Mouse (Mus musculus) CD8-positive naive resting alpha-beta T cell, adult 2 months (primary cell): ENCODE measurements around the gene Tmem242.
A peak's percentile ranks its signal among the peaks of the same experiment; 100 is the strongest.

Source experiments
- DNase-seq, 2 experiments: peaks; one replicate each; pipeline ENCODE4 v3.0.0; 2022; ENCODE audit warnings: low read depth in 2 of 2, low spot score in 2 of 2

The Tmem242 gene

GRCm38 (mm10) chr17:5418545-5418944 lies 21.5 kb downstream of the Tmem242 start, which contains the start of gene Ldhal6b:
Gene Ldhal6b (minus strand): TSS chr17:5418767.
- DNase-seq = no peak

DNA sequence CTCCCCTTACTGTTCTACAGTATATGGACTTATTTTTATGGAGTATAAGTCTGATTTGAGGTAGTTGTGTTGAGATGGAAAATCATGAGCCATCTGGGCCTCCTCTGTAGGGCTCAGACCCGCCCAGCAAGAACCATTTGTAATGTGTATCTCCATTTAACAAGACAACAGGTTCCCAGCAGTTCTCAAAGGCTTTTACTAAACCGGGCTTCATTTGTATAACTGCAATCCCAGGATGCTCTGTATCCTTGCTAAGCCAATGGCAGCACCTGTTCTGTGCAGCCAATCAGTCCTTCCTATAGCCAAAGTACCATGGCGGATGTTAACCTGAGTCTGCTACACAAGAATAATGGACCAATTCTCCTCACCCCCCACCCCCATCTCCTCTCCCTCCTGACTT lies 23.5 kb downstream of the Tmem242 start:
- no peak for DNase-seq

DNA sequence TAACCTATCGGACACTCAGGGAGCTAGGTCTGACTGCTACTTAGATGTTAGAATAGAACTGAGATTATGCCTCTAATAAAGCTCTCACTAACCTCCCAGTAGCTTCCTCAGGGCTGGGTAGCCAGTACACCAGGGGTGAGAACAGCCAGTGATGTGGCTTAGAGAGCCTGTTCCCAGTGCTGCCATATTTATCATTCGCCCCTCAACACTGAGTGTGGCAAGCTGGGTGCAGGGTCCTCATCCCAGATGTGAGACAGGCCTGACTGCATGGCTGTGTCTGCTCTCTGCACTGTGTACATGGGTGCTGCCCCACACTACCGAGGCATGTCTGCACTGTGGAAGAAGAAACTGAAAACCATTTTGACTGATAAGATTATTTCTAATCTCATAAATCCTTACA lies 26.0 kb downstream of the Tmem242 start:
- no peak for DNase-seq

DNA sequence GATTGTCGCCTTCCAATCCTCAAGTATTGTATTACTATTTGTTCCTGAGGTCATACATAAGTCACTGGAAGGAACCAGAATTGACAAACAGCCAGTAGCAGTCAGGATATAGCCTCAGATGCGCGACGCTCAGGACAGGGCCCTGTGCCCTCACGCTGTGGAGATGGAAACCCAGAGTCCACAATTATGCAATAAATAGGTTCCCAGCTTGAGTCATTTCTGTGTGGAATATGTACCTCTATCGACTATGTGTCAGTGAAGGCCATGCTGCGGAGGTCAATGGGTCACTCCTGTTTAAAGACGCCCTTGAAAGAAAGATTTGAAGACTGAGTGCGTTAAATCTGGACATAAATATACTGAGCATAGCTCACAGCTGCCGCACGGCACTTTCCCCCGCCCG lies 26.7 kb downstream of the Tmem242 start:
- DNase-seq = no peak

- DNase-seq = no peak
These were observed 27.3 kb downstream of the Tmem242 start for GRCm38 (mm10) chr17:5412740-5413139.

GRCm38 (mm10) chr17:5412301-5412700 lies 27.8 kb downstream of the Tmem242 start:
- no peak for DNase-seq

DNA sequence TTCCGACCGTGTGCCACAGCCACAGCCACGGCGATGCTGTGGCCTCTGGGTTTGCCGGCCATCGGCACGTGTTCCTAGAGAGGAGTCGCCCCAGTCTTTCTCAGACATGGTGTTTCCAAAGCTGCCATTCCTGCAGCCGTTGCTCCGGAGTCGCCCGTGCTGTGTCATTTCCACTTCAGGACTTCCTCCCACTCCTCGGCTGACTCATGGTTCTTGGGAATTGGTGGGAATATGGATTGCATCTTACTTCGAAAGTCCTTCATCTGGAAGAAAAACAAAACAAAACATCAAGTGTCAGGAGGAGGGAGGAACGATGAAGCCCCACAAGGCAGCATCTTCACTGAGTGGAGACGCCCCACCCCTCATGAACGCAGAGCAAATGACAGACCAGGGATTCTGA lies 28.9 kb downstream of the Tmem242 start:
- DNase-seq = no peak

- DNase-seq = no peak
These were observed 29.7 kb downstream of the Tmem242 start for GRCm38 (mm10) chr17:5410336-5410735.

- no peak for DNase-seq
These were observed 33.0 kb downstream of the Tmem242 start for GRCm38 (mm10) chr17:5407030-5407429.

DNA sequence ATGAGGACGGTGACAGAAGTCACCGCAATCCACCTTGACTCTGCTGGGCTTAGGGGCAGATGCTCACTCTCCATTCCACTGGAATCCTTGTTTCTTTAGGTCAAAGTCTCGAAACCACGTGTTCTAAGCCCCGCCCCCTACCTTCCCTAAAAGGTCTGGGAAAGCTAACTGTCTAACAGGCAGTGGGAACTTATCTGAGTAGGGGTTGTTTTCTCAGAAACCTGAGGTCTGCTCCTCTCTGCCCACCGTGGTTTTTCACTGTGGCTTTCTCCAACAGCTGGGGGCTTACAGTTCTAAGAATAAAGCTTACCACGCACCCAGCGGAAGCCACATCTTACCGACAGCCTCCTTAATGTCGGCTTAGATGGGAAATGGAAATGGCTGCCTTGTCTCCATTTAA lies 33.5 kb downstream of the Tmem242 start:
- DNase-seq = peak; percentile 16 to 50

DNA sequence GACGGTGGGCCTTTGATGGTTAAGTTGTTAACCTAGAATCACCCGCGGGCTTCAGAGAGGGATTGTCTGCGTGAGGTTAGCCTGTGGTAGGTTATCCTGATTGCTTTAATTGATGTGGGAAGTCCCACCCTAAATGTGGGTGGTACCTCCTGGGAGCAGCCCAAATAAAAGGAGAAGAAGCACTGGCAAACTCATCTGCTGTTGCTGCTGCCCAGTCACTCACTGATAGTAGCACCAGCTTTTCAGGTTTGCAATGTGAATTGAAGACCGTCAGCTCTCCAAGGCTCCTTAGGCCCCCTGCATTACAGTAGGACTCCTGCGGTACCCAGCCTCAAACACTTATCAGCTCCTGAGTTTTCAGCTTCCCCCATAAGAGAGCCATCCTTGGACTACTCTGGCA lies 36.2 kb downstream of the Tmem242 start:
- no peak for DNase-seq

DNA sequence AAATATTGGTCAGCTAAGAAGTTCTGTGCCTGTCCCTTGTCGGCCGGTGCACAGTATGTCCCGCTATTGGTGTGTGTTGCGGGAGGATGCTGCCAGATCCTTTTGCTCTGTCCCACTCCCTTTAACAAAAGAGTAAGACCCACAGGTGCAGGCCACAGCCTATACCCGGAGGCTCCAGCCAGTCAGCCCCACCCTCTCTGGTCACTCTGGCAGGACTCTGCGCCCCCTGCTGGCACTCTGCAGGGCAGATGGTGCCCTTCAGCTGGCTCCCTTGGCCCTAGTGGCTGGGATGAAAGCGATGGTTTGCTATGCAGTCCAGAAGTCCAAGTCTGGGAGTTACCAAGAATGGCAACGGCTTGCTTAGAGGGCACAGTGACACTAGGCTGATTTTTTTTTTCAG lies 37.4 kb downstream of the Tmem242 start:
- DNase-seq = peak; percentile 8 to 17

DNA sequence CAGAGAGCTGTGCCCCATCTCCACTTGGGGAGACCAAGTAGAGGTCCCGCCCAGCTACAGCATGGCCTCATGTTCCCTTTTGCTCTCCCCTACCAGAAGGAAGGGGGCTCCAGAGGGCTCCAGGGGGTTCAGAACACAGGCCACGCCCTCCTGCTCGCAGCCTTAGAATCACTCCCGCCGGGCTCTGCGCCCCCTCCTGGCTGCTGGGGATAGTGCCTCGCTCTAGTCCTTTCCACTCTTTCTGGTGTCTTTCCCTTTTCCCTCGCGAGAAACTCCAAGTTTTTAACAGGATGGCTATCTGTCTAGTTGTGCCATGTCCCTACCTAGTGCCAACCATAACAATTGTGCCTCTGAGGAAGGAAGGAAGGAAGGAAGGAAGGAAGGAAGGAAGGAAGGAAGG lies 38.0 kb downstream of the Tmem242 start:
- peak; percentile 52 to 65 for DNase-seq

- no peak for DNase-seq
These were observed 38.8 kb downstream of the Tmem242 start for GRCm38 (mm10) chr17:5401288-5401687.

GRCm38 (mm10) chr17:5400435-5401090 lies 39.5 kb downstream of the Tmem242 start:
- no peak for DNase-seq

DNA sequence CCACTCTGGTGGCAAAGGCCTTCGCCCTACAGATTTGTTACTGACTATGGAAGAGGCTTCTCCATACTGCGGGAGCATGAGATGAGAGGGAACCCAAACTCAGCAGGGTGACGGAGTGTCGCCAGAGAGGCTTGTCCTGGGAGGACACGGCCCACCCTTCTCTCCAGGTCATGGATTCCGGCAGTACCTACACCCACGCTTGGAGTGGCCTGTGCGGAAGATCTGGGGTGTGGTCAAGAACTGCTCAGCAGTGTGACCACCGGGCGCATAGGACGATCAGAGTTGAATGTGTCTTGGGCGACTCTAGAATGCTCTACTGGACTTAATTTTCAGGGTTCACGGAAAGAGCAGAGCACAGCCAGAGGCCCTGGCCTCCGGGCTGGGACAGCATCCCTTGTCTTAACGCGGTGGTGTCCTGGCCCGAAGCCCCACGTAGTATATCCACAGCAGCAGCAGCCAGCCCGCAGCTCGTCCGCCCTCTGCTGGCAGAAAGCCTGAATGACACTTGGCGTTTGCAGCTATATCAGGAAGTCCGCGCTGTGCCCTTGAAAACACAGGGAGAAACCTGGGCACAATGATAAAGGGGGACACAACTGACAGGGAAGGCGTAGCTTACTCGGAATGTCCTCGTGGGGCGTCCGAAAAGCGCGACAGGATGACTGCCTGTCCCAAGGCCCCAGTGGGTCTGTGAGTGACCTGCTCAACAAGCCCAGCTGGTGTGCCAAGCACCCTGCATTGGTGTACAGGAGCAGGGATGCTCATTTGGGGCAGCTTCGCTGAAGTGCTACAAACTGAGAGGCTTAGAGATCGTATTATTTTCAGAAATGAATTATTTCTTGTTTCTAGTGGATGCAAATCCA lies 42.7 kb downstream of the Tmem242 start:
- peak; percentile 58 to 67 for DNase-seq

DNA sequence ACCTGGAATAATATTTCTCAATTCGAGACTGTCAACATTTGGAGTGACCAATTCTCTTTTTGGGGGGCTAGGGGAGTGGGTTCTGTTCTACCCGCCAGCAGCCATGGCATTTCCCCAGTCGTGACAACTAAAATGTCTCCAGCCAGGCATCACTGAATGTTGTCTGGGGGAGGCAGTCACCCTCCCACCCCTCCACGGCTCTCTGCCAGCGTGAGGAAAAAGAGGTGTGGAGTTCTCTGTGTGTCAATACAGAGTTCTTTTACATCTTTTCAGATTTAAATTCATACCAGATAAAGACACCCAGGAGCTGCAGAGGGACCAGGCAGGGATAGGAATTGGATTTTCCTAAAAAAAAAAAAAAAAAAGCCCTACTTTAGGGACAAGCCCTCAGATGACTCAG lies 43.8 kb downstream of the Tmem242 start:
- DNase-seq = no peak

GRCm38 (mm10) chr17:5395454-5396205 lies 44.4 kb downstream of the Tmem242 start:
- DNase-seq = no peak

GRCm38 (mm10) chr17:5390682-5391081 lies 49.4 kb downstream of the Tmem242 start:
- DNase-seq = no peak

- no peak for DNase-seq
These were observed 51.7 kb downstream of the Tmem242 start for GRCm38 (mm10) chr17:5388351-5388750.

GRCm38 (mm10) chr17:5386885-5387545 lies 53.0 kb downstream of the Tmem242 start:
- no peak for DNase-seq
